Mouse (Mus musculus) lung, embryonic 14.5 days (tissue): ENCODE measurements around the gene Sec14l4. TPM values are rescaled to one million over a fixed set of nuclear protein-coding genes. Genes with fewer than 3 reads are reported as not detected.

Source experiments
- ATAC-seq: fragments of 200-750 bp; cut with Nextera tagmentation; 2 replicates; pipeline ENCODE4 v1.8.0; 2017; ENCODE audit warnings: mild to moderate bottlenecking, moderate TSS enrichment, moderate library complexity; ENCODE audit not compliant: insufficient read depth
- DNase-seq: peaks from one replicate; pipeline ENCODE4 v3.0.0-alpha.2; 2015
- H3K27ac ChIP-seq: fragments of 300-500 bp; sonication (generic); 2 replicates; pipeline ENCODE4 v1.5.1; 2014; ENCODE audit warnings: low read depth, mild to moderate bottlenecking, moderate library complexity
- H3K27me3 ChIP-seq: fragments of 300-500 bp; sonication (generic); 2 replicates; pipeline ENCODE4 v1.6.1; 2014; ENCODE audit warnings: low read length, control low read depth; ENCODE audit not compliant: insufficient read depth
- H3K36me3 ChIP-seq: fragments of 300-500 bp; sonication (generic); 2 replicates; pipeline ENCODE4 v1.6.1; 2014; ENCODE audit warnings: control low read depth; ENCODE audit not compliant: insufficient read depth
- H3K4me1 ChIP-seq: fragments of 300-500 bp; sonication (generic); 2 replicates; pipeline ENCODE4 v1.6.1; 2014; ENCODE audit warnings: antibody characterized with exemption, control low read depth; ENCODE audit not compliant: insufficient read depth
- H3K4me2 ChIP-seq: fragments of 300-500 bp; sonication (generic); 2 replicates; pipeline ENCODE4 v1.6.1; 2014; ENCODE audit warnings: mild to moderate bottlenecking
- H3K4me3 ChIP-seq: fragments of 300-500 bp; sonication (generic); 2 replicates; pipeline ENCODE4 v1.5.1; 2014; ENCODE audit warnings: low read depth, low read length
- H3K9ac ChIP-seq: fragments of 300-500 bp; sonication (generic); 2 replicates; pipeline ENCODE4 v1.6.1; 2014
- H3K9me3 ChIP-seq: fragments of 300-500 bp; sonication (generic); 2 replicates; pipeline ENCODE4 v1.6.1; 2016; ENCODE audit warnings: low read depth, low read length, control low read depth
- CTCF ChIP-seq: IDR thresholded peaks from 2 replicates; pipeline ENCODE4 v1.5.1; 2016; ENCODE audit warnings: antibody characterized with exemption, low read depth
- WGBS: fragments of 180-500 bp; shearing (Covaris S2); extraction: QIAGEN DNeasy Blood & Tissue Kit; methylation state at CpG from one replicate; pipeline ENCODE4 v1.1.7; 2014; 5-methylcytosine and 5-hydroxymethylcytosine counted together
- polyA plus RNA-seq: library from polyadenylated mRNA; unstranded; fragments of >200 nt; fragmentation: Nextera tagmentation; extraction: Ambion mirVana; gene quantifications from 2 replicates; pipeline ENCODE4 v1.2.1, GENCODE M21; 2014

Sec14l4 gene
- polyA plus RNA-seq, 1 experiment from 2014 or later = 4.2 TPM

DNA sequence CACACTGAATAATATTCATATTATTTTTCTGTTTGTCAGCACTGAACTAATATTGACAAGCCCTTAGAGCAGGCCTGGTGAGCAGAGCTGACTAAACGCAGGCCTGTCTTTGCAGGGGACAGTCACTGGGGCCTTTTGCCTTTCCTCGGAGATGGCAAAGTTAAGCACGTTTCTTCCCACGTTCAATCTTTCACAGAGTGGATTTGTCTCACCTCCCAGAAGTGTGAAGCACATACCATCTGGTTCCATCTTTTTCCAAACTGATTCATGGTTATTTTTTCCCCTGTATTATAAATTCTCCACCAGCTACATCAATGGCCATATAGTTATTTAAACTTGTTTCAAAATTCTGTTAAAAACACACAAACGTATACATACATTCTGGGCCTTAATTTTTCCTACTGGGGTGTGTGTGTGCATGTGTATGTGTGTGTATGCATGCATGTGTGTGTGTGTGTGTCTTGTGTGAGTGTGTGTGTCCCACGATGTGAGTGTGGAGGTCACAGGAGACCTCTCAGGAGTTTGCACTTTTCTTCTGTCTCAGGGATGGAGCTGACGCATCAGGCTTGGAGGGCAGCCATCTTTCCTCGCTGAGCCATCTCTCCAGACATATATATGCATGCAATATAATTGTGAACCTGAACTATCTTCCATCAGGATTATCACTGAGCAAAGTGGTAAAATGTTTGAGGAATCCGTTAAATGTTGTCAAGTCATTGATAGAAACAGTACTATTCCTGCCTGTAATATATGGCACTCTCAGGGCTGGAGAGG, 3.5 kb upstream of the Sec14l4 start:
- no peak overlapping the region for H3K9ac ChIP-seq
- TF ChIP-seq CTCF = no peak
- 60% methylated on average over 9 of the region's 9 CpGs for WGBS
- no peak overlapping the region for H3K4me3 ChIP-seq
- H3K36me3 ChIP-seq = no peaks in the 10 kb centered on the region
- peaks cover 8% of the 10 kb centered on the region; the same call in 1 of the 2 replicates for H3K27me3 ChIP-seq
- H3K9me3 ChIP-seq = no peaks in the 10 kb centered on the region
- DNase-seq = no peak
- no peaks in the 10 kb centered on the region for H3K4me1 ChIP-seq
- no peak overlapping the region for H3K27ac ChIP-seq
- no peak for ATAC-seq
- H3K4me2 ChIP-seq = no peak overlapping the region

DNA sequence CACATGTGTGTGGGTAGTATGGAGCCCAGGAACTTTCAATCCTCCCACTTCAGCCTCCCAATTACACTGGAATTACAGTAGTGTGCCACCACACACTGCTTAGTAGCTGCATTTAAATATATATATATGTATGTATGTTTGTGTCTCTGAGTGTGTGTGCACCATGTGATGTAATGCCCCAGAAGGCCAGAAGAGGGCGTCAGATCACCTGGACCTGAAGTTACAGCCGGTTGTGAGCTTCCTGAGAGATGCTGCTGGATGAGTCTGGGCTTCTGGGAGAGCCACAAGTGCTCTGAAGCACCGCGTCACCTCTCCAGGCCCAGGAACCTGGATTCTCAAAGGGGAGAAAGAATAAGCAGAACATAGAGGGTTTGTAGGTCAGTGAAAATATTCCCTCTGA, 1.9 kb upstream of the Sec14l4 start:
- no peaks in the 10 kb centered on the region for H3K4me1 ChIP-seq
- WGBS = 63% methylated on average over 4 of the region's 4 CpGs
- DNase-seq = no peak
- no peaks in the 10 kb centered on the region for H3K9me3 ChIP-seq
- H3K36me3 ChIP-seq = no peaks in the 10 kb centered on the region
- no peak overlapping the region for H3K27ac ChIP-seq
- no peak overlapping the region for H3K4me3 ChIP-seq
- peaks cover 8% of the 10 kb centered on the region; the same call in 1 of the 2 replicates for H3K27me3 ChIP-seq
- no peak for ATAC-seq
- TF ChIP-seq CTCF = 0 out of 2 replicates have a peak, but pooled peaks have one; percentile 9
- no peak overlapping the region for H3K9ac ChIP-seq
- no peak overlapping the region for H3K4me2 ChIP-seq

DNA sequence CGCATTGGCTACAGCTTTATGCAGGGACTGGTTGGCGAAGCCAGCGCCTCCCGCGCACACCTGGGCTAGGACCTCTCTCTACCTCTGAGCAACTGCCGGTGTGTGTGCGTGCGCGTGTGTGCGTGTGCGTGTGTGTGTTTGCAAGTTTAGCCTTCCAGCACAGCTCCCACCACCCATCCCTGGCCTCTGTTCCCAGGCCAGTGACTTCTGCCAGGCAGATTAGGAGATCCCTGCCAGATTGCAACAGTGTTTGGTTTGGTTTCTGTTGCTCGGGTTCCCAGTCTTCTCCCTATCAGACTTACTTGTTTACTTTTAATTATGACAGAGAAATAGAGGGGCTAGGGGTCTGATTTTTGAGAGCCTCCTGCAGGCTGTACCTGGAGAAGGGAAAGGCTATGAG, 699 bp downstream of the Sec14l4 start:
- H3K9me3 ChIP-seq = no peaks in the 10 kb centered on the region
- no peak for DNase-seq
- TF ChIP-seq CTCF = no peak
- 0 out of 2 replicates have a peak, but pooled peaks cover 3% of the 10 kb centered on the region for H3K4me1 ChIP-seq
- no peak overlapping the region; the same call in 1 of the 2 replicates for H3K9ac ChIP-seq
- WGBS = 24% methylated on average over 12 of the region's 12 CpGs
- no peak overlapping the region for H3K27ac ChIP-seq
- 0 out of 2 replicates have a peak, but pooled peaks have one; percentile 49 for ATAC-seq
- peaks cover 8% of the 10 kb centered on the region; the same call in 1 of the 2 replicates for H3K27me3 ChIP-seq
- no peaks in the 10 kb centered on the region for H3K36me3 ChIP-seq
- no peak overlapping the region for H3K4me3 ChIP-seq
- H3K4me2 ChIP-seq = peak overlapping the region; percentile 33

DNA sequence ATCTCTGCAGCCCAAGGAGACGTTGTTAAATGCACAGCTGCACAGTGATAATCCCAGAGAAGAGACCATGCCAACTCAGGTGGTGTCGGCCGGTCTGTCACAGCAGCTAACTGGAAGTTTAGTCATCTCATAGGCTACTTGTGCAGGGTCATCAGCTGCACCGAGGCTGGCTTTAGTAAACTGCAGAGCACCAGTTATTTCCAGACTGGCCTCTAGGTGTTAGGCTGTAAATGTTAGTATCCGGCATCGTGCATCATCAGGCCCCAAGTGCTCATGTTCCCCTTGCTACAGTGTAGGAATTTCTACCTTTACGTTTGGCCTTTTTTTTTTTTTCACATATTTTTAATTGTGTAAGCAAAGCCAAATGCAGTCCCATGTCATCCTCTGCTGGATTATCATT, 2.2 kb downstream of the Sec14l4 start:
- no peaks in the 10 kb centered on the region for H3K9me3 ChIP-seq
- no peak overlapping the region for H3K4me3 ChIP-seq
- 0 out of 2 replicates have a peak, but pooled peaks cover 3% of the 10 kb centered on the region for H3K4me1 ChIP-seq
- H3K9ac ChIP-seq = no peak overlapping the region
- WGBS = 60% methylated on average over 7 of the region's 7 CpGs
- H3K27me3 ChIP-seq = peaks cover 8% of the 10 kb centered on the region; the same call in 1 of the 2 replicates
- no peak overlapping the region for H3K4me2 ChIP-seq
- DNase-seq = no peak
- no peak for ATAC-seq
- no peak for TF ChIP-seq CTCF
- no peaks in the 10 kb centered on the region for H3K36me3 ChIP-seq
- H3K27ac ChIP-seq = no peak overlapping the region

DNA sequence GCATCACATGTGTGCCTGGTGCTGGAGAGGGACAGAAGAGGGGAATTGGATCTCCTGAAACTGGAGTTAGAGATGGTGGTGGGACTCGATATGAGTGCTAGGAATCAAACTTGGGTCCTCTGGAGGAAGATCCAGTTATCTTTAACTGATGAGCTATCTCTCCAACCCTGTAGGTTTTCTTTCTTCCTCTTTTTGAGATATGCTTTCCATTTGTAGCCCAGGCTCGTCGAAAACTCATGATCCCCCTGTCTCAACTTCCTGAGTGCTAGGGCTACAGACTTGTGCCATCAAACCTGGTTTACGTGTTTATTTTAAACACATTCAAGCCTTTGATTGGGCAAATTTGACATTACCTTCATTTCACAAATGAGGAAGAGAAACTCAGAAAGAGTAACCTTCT, 2.9 kb downstream of the Sec14l4 start:
- WGBS = 75% methylated on average over 4 of the region's 4 CpGs
- H3K36me3 ChIP-seq = no peaks in the 10 kb centered on the region
- no peak for ATAC-seq

DNA sequence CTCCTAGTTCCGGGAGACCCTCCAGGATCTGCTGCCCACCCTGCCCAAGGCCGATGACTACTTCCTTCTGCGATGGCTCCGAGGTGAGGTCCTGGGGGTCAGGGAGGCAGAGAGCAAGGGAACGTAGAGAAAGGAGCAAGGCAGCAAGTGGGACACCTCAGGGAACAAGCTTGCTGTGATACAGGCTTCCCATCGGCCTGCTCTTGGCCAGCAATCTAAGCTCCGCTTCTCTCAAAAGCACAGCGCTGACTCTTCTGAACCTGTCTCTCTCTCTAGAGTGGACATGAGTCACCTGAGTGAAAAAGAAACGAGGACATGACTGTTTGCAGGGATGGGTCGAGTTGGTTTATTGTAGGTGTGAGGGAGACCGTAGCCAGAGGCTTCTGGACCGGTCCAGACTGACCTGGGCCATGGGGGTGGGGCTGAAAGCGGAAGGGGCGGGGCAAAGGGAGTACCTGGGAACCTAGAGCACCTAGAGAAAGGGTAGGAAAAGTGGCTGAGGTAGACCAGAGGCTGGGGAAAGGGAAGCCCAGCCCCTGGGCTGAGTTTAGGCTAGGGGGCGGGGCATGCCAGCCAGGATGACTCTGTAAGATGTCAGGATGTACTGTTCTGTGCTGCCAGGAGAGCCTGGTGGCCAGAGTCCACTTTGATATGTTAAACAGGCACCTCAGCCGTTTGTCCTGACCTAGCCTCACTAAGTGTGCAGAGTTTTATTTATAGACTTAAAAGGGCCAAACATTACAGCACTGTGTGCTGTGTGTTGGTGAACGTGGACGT, 4.0 kb downstream of the Sec14l4 start:
- Histone ChIP-seq H3K4me1 (0 out of 2 replicates have a peak, but pooled peaks cover 3% of the 10 kb centered on the region), H3K4me2 (no peak overlapping the region), H3K9ac (no peak overlapping the region), H3K27me3 (peaks cover 8% of the 10 kb centered on the region; the same call in 1 of the 2 replicates), H3K36me3 (no peaks in the 10 kb centered on the region), H3K27ac (no peak overlapping the region), H3K4me3 (no peak overlapping the region), H3K9me3 (no peaks in the 10 kb centered on the region)
- no peak for DNase-seq
- ATAC-seq = no peak
- WGBS = 57% methylated on average over 18 of the region's 18 CpGs
- TF ChIP-seq CTCF = no peak

More for the DNA sequence above, 2.9 kb downstream of the Sec14l4 start:
- Histone ChIP-seq H3K4me3 (no peak overlapping the region), H3K4me1 (0 out of 2 replicates have a peak, but pooled peaks cover 3% of the 10 kb centered on the region), H3K4me2 (no peak overlapping the region), H3K9me3 (no peaks in the 10 kb centered on the region), H3K27me3 (peaks cover 8% of the 10 kb centered on the region; the same call in 1 of the 2 replicates), H3K9ac (no peak overlapping the region), H3K27ac (no peak overlapping the region)
- TF ChIP-seq CTCF = no peak
- no peak for DNase-seq

DNA sequence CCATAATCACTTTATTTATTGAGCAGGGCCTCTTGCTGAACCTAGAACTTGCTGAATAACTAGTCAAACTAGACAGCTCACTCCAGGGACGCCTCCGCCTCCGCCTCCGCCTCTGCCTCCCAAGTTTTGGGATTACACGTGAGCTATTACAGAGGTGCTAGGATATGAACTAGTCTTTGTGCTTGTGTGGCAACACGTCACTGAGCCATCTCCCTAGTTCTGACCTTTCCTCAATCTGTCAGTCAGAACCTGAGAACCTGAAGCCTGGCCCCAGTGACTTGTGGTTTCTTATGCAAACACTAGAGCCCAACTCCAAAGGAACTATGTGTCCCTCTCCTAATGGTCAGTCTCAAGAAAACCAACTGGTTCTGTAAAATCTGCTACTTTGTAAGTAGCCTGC, 4.7 kb downstream of the Sec14l4 start:
- Histone ChIP-seq H3K9me3 (no peaks in the 10 kb centered on the region), H3K4me3 (no peak overlapping the region), H3K9ac (no peak overlapping the region), H3K36me3 (no peaks in the 10 kb centered on the region), H3K27me3 (peaks cover 8% of the 10 kb centered on the region; the same call in 1 of the 2 replicates), H3K4me2 (no peak overlapping the region), H3K27ac (no peak overlapping the region), H3K4me1 (0 out of 2 replicates have a peak, but pooled peaks cover 3% of the 10 kb centered on the region)
- no peak for ATAC-seq
- 61% methylated on average over 6 of the region's 6 CpGs for WGBS
- DNase-seq = no peak
- no peak for TF ChIP-seq CTCF
